Mouse (Mus musculus) adipocyte (in vitro differentiated cells): Measurements from ENCODE around the gene Ap5s1.
"Not testable (repeated sequence)": the region's sequence is repeated elsewhere in the genome, so short reads cannot be mapped to it uniquely, and the experiment has no call there.

Source experiments
- DNase-seq: peaks from one replicate; pipeline ENCODE4 v3.0.0-alpha.2; 2016; ENCODE audit warnings: low spot score

Gene Ap5s1

GRCm38 (mm10) chr2:131221853-131222515 lies 15.1 kb downstream of the Ap5s1 start:
- DNase-seq = no peak

- DNase-seq = no peak
These were observed 15.7 kb downstream of the Ap5s1 start for GRCm38 (mm10) chr2:131222562-131222961.

DNA sequence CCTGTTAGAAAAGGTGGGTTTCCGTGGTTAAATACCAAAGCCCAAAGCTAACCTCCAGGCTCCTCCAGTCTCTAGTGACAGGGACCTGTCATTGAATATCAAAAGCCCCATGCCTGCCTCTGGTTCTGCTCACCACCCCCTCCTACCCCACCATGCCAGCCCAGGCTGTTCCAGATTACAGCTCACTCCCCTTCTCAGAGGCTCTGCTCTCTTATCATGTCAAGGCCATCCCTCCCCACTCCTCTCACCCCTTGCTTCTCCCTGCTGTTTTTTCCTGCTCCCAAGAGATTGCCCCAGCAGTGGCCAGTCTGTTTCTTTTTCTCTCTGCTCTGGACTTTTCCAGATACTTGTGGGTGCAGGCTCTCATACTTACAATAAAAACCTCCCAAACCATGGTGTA lies 16.7 kb downstream of the Ap5s1 start:
- DNase-seq = no peak

DNA sequence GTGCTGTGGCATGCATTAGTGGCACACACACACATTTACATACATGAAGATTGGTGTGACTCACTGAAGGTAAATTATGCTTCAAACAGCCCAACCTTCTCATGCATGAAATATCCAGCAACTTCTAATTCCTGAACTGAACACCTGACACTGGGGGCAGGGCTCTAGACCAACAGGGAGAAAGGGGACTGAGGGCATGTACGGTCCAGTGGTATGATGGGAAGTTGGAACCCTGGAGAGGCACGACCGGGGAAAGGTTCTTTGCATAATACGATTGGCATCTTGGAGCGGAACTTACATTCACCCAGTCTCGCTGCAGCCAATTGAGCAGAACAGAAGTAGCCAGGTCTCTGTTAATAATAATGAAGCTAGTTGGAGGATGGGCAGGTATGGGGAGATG lies 18.3 kb downstream of the Ap5s1 start:
- no peak for DNase-seq

GRCm38 (mm10) chr2:131226669-131227068 lies 19.8 kb downstream of the Ap5s1 start:
- not testable (repeated sequence) for DNase-seq

- no peak for DNase-seq
These were observed 20.4 kb downstream of the Ap5s1 start for GRCm38 (mm10) chr2:131227243-131227642.

- DNase-seq = no peak
These were observed 25.7 kb downstream of the Ap5s1 start for GRCm38 (mm10) chr2:131232558-131232957.

GRCm38 (mm10) chr2:131233307-131234126 lies 26.6 kb downstream of the Ap5s1 start, which contains the start of gene Mavs:
Mavs (plus strand) TSS chr2:131234063.
- peak; percentile 98 for DNase-seq

DNA sequence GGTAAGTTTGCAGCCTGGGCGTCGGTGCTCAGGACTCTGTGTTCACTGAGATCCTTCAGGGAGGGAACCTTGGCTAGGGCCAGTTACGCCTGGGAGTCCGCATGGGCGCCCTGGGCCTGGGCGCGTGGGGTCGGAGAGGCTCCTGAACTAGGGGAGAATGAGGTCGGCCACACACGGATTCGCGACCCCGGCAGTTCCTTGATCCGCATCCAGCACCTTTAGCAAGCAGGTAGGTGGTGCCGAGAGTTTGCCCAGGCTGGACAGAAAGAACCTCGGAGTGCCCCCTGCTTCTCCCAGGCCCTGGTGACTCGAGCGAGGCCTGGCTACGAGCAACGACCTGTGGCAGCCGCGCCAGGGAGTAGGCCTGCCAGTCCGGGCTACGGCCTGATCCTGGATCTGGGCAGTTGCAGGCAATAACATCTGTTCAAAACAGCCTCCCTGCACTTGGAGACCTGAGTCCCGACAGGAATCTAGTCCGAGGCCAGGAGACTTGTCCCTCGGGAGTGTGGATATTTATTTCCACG lies 27.3 kb downstream of the Ap5s1 start:
- DNase-seq = peak; percentile 47

- DNase-seq = peak; percentile 35
These were observed 28.2 kb downstream of the Ap5s1 start for GRCm38 (mm10) chr2:131234970-131235635.

DNA sequence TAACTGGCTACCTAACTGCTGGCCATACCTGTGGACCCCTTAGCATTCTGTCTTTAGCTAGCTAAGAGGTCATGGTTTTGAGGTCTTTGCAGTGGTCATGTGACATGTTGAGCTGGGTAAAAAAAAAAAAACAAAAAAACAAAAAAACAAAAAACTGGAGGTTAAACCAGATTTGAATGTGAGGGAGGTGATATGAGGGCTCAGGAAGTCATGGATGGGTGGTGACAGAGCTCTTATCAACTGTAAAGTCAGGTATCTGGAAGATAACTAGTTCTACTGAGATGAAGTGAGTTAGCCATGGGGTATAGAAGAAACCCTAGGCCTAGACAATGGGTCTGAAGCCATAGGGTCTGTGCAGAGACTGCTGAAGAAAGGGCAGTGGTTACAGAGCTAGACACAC lies 35.3 kb downstream of the Ap5s1 start:
- no peak for DNase-seq

DNA sequence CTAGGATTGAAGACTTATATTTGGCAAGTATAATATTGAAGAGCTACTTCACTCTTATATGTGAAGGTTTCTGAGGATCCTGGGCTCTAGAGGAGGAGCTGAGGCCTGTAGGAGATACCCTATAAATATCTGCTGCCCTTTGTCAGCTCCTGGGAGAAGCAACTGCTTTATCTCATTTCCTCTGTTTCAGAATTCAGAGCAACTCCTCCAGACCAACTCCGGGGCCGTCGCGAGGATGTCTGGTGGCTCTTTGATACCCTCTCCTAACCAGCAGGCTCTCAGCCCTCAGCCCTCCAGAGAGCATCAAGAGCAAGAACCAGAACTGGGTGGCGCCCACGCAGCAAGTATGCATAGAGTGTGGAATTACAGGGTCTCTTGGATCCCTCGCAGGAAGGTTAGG lies 36.1 kb downstream of the Ap5s1 start:
- no peak for DNase-seq

DNA sequence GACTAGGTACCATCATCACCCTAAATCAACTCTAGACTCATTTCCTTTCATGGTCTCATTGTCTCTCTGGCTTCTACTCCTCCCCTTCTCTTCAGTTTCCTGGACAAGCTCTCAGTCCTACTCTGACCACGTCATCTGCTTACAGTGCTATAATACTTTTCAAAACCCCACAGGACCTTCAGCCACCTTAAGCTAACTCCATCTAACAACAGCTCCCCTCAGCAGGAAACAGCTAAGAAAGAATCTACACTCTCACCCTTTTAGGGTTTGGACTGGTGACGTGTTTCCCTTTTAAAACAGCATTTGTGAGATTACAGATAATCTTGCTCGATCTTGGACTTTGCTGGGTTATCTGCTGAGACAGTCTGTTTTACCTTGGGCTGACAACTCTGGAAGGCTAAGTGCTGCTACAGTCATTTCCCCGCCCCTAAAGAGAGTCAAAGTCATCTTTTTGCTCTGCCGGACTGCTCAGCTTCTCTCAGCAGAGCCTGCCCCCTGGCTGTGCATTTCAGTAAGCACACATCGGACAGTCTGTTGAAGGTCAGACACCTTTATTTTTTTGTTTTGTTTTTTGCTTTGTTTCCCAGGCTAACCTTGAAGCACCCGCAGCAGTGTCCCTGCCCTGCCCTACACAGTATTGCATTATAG lies 46.9 kb downstream of the Ap5s1 start:
- peak; percentile 85 for DNase-seq

DNA sequence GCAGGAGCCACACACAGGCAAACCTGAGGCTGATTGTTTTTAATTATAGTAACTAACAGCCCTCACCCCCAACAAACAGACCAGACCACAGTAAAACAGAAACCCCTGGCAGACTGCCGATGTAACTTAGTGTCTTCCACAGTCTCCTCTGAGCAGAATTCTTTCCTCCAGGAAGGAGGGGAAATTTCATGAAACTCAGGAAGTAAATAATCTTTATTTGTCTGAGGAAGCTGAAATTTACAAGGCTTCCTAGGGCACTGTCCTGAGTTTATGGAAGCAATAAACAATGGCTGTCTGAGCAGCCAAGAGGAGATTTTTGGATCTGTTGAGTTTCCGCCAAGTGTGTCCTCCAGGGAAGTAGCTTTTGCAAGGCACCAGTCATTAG lies 47.4 kb downstream of the Ap5s1 start:
- DNase-seq = peak; percentile 67

DNA sequence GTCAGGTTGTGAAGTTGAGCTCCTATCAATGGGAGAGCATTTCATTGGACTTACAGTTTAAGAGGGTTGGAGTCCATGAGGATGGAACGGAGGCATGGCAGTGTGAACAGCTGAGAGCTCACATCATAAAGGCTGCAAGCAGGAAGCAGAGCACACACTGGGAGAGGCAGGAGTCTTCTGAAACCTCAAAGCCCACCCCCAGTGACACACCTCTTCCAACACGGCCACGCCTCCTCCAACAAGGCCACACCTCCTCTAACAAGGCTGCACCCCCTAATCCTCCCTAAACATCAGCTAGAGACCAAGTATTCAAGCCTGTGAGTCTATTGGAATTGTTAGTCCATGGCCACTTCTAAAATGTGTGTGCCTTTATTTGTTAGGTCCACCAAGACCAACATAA lies 48.9 kb downstream of the Ap5s1 start:
- no peak for DNase-seq

- DNase-seq = no peak
These were observed 51.8 kb downstream of the Ap5s1 start for GRCm38 (mm10) chr2:131258693-131259092.

DNA sequence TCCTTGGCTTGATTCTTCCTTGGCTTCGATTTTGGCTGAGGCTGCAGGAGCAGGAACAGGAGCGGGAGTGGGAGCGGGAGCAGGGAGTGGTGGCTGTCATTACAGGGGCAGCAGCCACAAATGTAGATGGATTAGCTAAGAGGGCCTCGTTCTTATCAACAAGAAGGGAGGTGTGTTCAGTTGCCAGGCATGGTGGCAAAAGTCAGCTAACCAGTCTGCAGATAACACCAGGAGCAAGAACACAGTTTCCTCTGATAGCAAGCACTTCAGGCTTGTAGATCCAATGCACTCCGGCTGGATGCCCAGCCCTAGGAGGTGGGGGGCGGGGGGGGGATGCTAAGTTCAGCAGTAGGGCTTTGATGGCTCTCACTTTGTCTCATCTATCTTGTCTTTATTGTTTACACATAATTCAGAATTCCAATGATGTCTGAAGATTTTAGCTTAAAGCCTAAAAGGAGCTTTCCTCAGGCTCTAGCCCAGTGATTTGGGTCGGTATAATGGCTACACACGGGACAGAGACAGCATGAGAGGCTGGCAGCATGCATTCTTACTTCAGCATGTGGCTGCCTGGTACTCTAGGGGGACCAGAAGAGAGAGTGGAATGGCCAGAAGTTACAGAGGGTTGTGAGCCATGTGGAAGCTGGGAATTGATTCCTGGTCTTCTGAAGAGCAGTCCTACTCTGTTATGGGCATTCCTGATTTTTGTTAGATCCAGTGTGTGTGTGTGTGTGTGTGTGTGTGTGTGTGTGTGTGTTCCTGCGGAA lies 53.8 kb downstream of the Ap5s1 start:
- no peak for DNase-seq

DNA sequence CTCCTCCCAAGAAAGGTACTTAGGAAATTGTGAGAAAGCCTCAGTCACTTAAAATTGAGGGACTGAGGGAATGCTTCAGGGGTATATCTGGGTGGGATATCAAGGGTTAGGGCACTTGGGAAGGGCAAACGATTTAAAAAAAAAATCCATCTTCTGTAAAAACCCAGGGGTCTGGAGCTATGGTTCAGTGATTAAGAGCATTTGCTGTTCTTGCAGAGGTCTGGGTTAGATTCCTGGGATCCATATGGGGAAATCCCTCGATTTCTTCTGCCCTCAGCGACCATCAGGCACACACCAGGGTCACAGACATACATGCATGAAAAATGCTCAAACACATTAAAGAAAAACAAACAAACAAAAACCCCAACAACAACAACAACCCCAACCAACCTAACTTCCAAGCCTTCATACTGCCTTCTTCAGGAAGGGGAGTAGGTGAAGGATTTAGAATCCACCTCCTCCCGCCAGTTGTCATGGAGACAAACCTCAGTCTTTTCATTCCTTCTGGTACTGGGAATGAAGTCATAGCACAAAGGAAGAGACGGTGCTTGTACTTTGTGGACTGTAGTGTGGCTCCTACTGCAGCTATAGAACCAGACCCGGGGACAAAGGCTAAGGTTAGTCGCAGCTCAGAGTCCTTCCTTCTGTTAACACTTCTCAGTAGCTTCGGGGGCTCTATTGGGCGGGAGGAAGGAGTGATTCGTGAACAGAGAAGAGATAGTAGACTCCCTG lies 54.8 kb downstream of the Ap5s1 start:
- DNase-seq = no peak

- peak; percentile 98 for DNase-seq
These were observed 55.4 kb downstream of the Ap5s1 start, which contains the start of gene Pank2 for GRCm38 (mm10) chr2:131262213-131262672. Pank2 (plus strand) TSS chr2:131262495.
